Mouse (Mus musculus) forebrain, postnatal 0 days (tissue): ENCODE data around the gene Oog1. TPM values are rescaled to one million over a fixed set of nuclear protein-coding genes. Genes with fewer than 3 reads are reported as not detected.
"Not testable (repeated sequence)": the region's sequence is repeated elsewhere in the genome, so short reads cannot be mapped to it uniquely, and the experiment has no call there.

ENCODE experiments used
- ATAC-seq: fragments of 200-750 bp; cut with Nextera tagmentation; 2 replicates; pipeline ENCODE4 v1.8.0; 2017; ENCODE audit warnings: mild to moderate bottlenecking, moderate library complexity
- DNase-seq: peaks from one replicate; pipeline ENCODE4 v3.0.0-alpha.2; 2015
- H3K27ac ChIP-seq: fragments of 300-500 bp; sonication (generic); 2 replicates; pipeline ENCODE4 v1.5.1; 2014; ENCODE audit warnings: low read depth, mild to moderate bottlenecking, antibody characterized with exemption, low read length, moderate library complexity, mixed read lengths
- H3K27me3 ChIP-seq: fragments of 300-500 bp; sonication (generic); 2 replicates; pipeline ENCODE4 v1.6.1; 2014; ENCODE audit warnings: mild to moderate bottlenecking, low read length, mixed read lengths; ENCODE audit not compliant: insufficient read depth
- H3K36me3 ChIP-seq: fragments of 300-500 bp; sonication (generic); 2 replicates; pipeline ENCODE4 v1.6.1; 2014; ENCODE audit warnings: mild to moderate bottlenecking, moderate library complexity; ENCODE audit not compliant: insufficient read depth
- H3K4me1 ChIP-seq: fragments of 300-500 bp; sonication (generic); 2 replicates; pipeline ENCODE4 v1.6.1; 2014; ENCODE audit warnings: antibody characterized with exemption; ENCODE audit not compliant: insufficient read depth
- H3K4me2 ChIP-seq: fragments of 300-500 bp; sonication (generic); 2 replicates; pipeline ENCODE4 v1.6.1; 2014; ENCODE audit warnings: low read depth, mild to moderate bottlenecking, moderate library complexity
- H3K4me3 ChIP-seq: fragments of 300-500 bp; sonication (generic); 2 replicates; pipeline ENCODE4 v1.5.1; 2014; ENCODE audit warnings: low read depth, low read length, mixed read lengths
- H3K9ac ChIP-seq: fragments of 300-500 bp; sonication (generic); 2 replicates; pipeline ENCODE4 v1.6.1; 2014; ENCODE audit warnings: mild to moderate bottlenecking
- H3K9me3 ChIP-seq: fragments of 300-500 bp; sonication (generic); 2 replicates; pipeline ENCODE4 v1.6.1; 2016; ENCODE audit warnings: low read length
- WGBS: fragments of 180-500 bp; shearing (Covaris S2); extraction: QIAGEN DNeasy Blood & Tissue Kit; methylation state at CpG from one replicate; pipeline ENCODE4 v1.1.7; 2014; 5-methylcytosine and 5-hydroxymethylcytosine counted together
- polyA plus RNA-seq: library from polyadenylated mRNA; unstranded; fragments of >200 nt; fragmentation: Nextera tagmentation; extraction: Ambion mirVana; gene quantifications from 2 replicates; pipeline ENCODE4 v1.2.1, GENCODE M21; 2015
- total RNA-seq: library from RNA; depleted of rRNA; stranded (reverse); fragments of >200 nt; gene quantifications from 2 replicates; pipeline ENCODE4 v1.2.3, GENCODE M21; 2014; rRNA removed

The Oog1 gene
- total RNA-seq (not detected in 2 replicates), polyA plus RNA-seq (not detected in 2 replicates)

GRCm38 (mm10) chr12:87602388-87602787 lies at the start of gene Oog1:
Oog1 (plus strand) TSS chr12:87602688.
- H3K9ac ChIP-seq, DNase-seq, ATAC-seq, H3K4me3 ChIP-seq, H3K27me3 ChIP-seq, H3K9me3 ChIP-seq, H3K36me3 ChIP-seq, H3K4me1 ChIP-seq, H3K4me2 ChIP-seq, H3K27ac ChIP-seq: not testable (repeated sequence)
- 89% methylated on average over 1 of the region's 2 CpGs for WGBS

- not testable (repeated sequence) for H3K27me3 ChIP-seq, H3K4me1 ChIP-seq, DNase-seq, H3K4me3 ChIP-seq, H3K9me3 ChIP-seq, H3K36me3 ChIP-seq, H3K4me2 ChIP-seq, H3K27ac ChIP-seq, H3K9ac ChIP-seq, ATAC-seq
- WGBS: 10% methylated on average over 2 of the region's 2 CpGs
Measured at GRCm38 (mm10) chr12:87601388-87601787, 1.1 kb upstream of the Oog1 start.

- not testable (repeated sequence) for H3K4me3 ChIP-seq, H3K4me2 ChIP-seq, H3K27ac ChIP-seq, H3K36me3 ChIP-seq, H3K4me1 ChIP-seq, DNase-seq, ATAC-seq, H3K9ac ChIP-seq, H3K27me3 ChIP-seq, H3K9me3 ChIP-seq
- 91% methylated on average over 5 of the region's 7 CpGs for WGBS
Measured at GRCm38 (mm10) chr12:87618569-87618968, 16.1 kb downstream of the Oog1 start, which contains the start of gene Gm4027. Gm4027 (plus strand) TSS chr12:87618869.

- H3K9ac ChIP-seq, H3K36me3 ChIP-seq, ATAC-seq, H3K27me3 ChIP-seq, H3K4me2 ChIP-seq, H3K4me1 ChIP-seq, H3K27ac ChIP-seq, H3K9me3 ChIP-seq, DNase-seq, H3K4me3 ChIP-seq: not testable (repeated sequence)
- 87% methylated on average over 1 of the region's 2 CpGs for WGBS
Measured at GRCm38 (mm10) chr12:87644520-87644919, 42.0 kb downstream of the Oog1 start, which contains the start of gene Gm16381. Gm16381 (minus strand) TSS chr12:87644620.

- not testable (repeated sequence) for H3K4me1 ChIP-seq, DNase-seq, ATAC-seq, H3K27me3 ChIP-seq, H3K36me3 ChIP-seq, H3K9ac ChIP-seq, H3K27ac ChIP-seq, H3K4me2 ChIP-seq, H3K9me3 ChIP-seq, H3K4me3 ChIP-seq
- 77% methylated on average over 2 of the region's 4 CpGs for WGBS
Measured at GRCm38 (mm10) chr12:87652916-87653703, 50.6 kb downstream of the Oog1 start.

Other genes with a start within 250 kb of the Oog1 start
- 53.5 and 69.2 TPM in 2 replicates for gene Sptlc2, start 214.3 kb upstream of the Oog1 start, total RNA-seq
- 73.1 and 84.9 TPM in 2 replicates for gene Sptlc2, start 214.3 kb upstream of the Oog1 start, polyA plus RNA-seq
- 63.9 and 86.4 TPM in 2 replicates for gene Slirp, start 158.8 kb upstream of the Oog1 start, total RNA-seq
- 208 and 262 TPM in 2 replicates for gene Slirp, start 158.8 kb upstream of the Oog1 start, polyA plus RNA-seq
- 40.1 and 40.4 TPM in 2 replicates for gene Alkbh1, start 158.7 kb upstream of the Oog1 start, total RNA-seq
- 18.0 and 28.6 TPM in 2 replicates for gene Alkbh1, start 158.7 kb upstream of the Oog1 start, polyA plus RNA-seq
- 72.2 and 79.6 TPM in 2 replicates for gene Snw1, start 130.4 kb upstream of the Oog1 start, total RNA-seq
- gene Snw1, start 130.4 kb upstream of the Oog1 start, polyA plus RNA-seq: 95.6 and 109 TPM in 2 replicates
- gene Gm5788, start 108.0 kb upstream of the Oog1 start, total RNA-seq: not detected in 2 replicates
- gene Gm5788, start 108.0 kb upstream of the Oog1 start, polyA plus RNA-seq: not detected in 2 replicates
- not detected in 2 replicates for gene Gm8300, start 88.4 kb upstream of the Oog1 start, total RNA-seq
- not detected in 2 replicates for gene Gm8300, start 88.4 kb upstream of the Oog1 start, polyA plus RNA-seq
- not detected in 2 replicates for gene Gm4027, start 16.2 kb downstream of the Oog1 start, total RNA-seq
- not detected in 2 replicates for gene Gm4027, start 16.2 kb downstream of the Oog1 start, polyA plus RNA-seq
- gene Gm16381, start 41.9 kb downstream of the Oog1 start, total RNA-seq: not detected in 2 replicates
- gene Gm16381, start 41.9 kb downstream of the Oog1 start, polyA plus RNA-seq: not detected in 2 replicates
- not detected in 2 replicates for gene Gm21319, start 173.1 kb downstream of the Oog1 start, total RNA-seq
- not detected in 2 replicates for gene Gm21319, start 173.1 kb downstream of the Oog1 start, polyA plus RNA-seq
- gene Gm21936, start 192.8 kb downstream of the Oog1 start, total RNA-seq: not detected in 2 replicates
- gene Gm21936, start 192.8 kb downstream of the Oog1 start, polyA plus RNA-seq: not detected in 2 replicates
- not detected in 2 replicates for gene BB287469, start 213.9 kb downstream of the Oog1 start, total RNA-seq
- gene BB287469, start 213.9 kb downstream of the Oog1 start, polyA plus RNA-seq: not detected in 2 replicates
- gene Gm2001, start 239.7 kb downstream of the Oog1 start, total RNA-seq: not detected in 2 replicates
- not detected in 2 replicates for gene Gm2001, start 239.7 kb downstream of the Oog1 start, polyA plus RNA-seq